Mouse (Mus musculus) gastrocnemius, adult 2 months (tissue): ENCODE data around the gene Daam2. TPM values are rescaled to one million over a fixed set of nuclear protein-coding genes. Genes with fewer than 3 reads are reported as not detected.
A peak's percentile ranks its signal among the peaks of the same experiment; 100 is the strongest.

Experiments
- DNase-seq: peaks from one replicate; pipeline ENCODE4 v3.0.0; 2022
- H3K27ac ChIP-seq: fragments of 200-600 bp; 2 replicates; pipeline ENCODE4 v1.8.1; 2022; ENCODE audit warnings: mild to moderate bottlenecking
- H3K4me3 ChIP-seq: fragments of 200-600 bp; 2 replicates; pipeline ENCODE4 v1.8.1; 2022; ENCODE audit warnings: mild to moderate bottlenecking, moderate library complexity
- CTCF ChIP-seq: fragments of 200-600 bp; IDR thresholded peaks from 2 replicates; pipeline ENCODE4 v1.8.1; 2022; ENCODE audit warnings: antibody characterized with exemption, mild to moderate bottlenecking, moderate library complexity
- intact Hi-C: fragments of 180-260 bp; cut with DNase I; formaldehyde crosslinking; loops from one replicate; pipeline ENCODE4 v1.15.1; 2025
- total RNA-seq, 2 experiments: library from RNA; stranded (reverse); gene quantifications; 2 replicates each; pipeline ENCODE4 v1.2.3; 2021

Gene Daam2
- total RNA-seq, 2 experiments from 2014 or later = 3.0 to 6.0 TPM

- DNase-seq = no peak
- Histone ChIP-seq H3K27ac (peak overlapping the region; percentile 43; the same call in 1 of the 2 replicates), H3K4me3 (no peak overlapping the region)
- intact Hi-C loops = no loop called here
- TF ChIP-seq CTCF = no peak
Measured at GRCm38 (mm10) chr17:49503246-49503900, 60.8 kb downstream of the Daam2 start.

GRCm38 (mm10) chr17:49500234-49500633 is 63.9 kb downstream of the Daam2 start:
- intact Hi-C loops = no loop called here
- TF ChIP-seq CTCF = no peak
- DNase-seq = no peak

GRCm38 (mm10) chr17:49499635-49500034 is 64.5 kb downstream of the Daam2 start:
- no peak overlapping the region for H3K4me3 ChIP-seq
- intact Hi-C loops = no loop called here
- no peak for TF ChIP-seq CTCF
- no peak for DNase-seq
- H3K27ac ChIP-seq = no peak overlapping the region

More at GRCm38 (mm10) chr17:49500234-49500633, 63.9 kb downstream of the Daam2 start:
- no peak overlapping the region for H3K27ac ChIP-seq
- no peak overlapping the region for H3K4me3 ChIP-seq

GRCm38 (mm10) chr17:49498169-49498568 is 66.0 kb downstream of the Daam2 start:
- no peak for DNase-seq
- no peak for TF ChIP-seq CTCF
- Histone ChIP-seq H3K4me3 (no peak overlapping the region), H3K27ac (no peak overlapping the region)
- intact Hi-C loops = no loop called here

GRCm38 (mm10) chr17:49493276-49493675 is 70.9 kb downstream of the Daam2 start:
- Histone ChIP-seq H3K4me3 (no peak overlapping the region), H3K27ac (no peak overlapping the region)
- intact Hi-C loops = no loop called here
- TF ChIP-seq CTCF = no peak
- DNase-seq = no peak

GRCm38 (mm10) chr17:49489098-49489497 is 75.0 kb downstream of the Daam2 start:
- peak overlapping the region; percentile 57 for H3K27ac ChIP-seq
- TF ChIP-seq CTCF = no peak
- intact Hi-C loops = no loop called here
- peak; percentile 74 for DNase-seq
- no peak overlapping the region for H3K4me3 ChIP-seq

- no peak overlapping the region for H3K4me3 ChIP-seq
- no peak for TF ChIP-seq CTCF
- intact Hi-C loops = no loop called here
- no peak overlapping the region for H3K27ac ChIP-seq
- DNase-seq = no peak
Measured at GRCm38 (mm10) chr17:49484435-49484834, 79.7 kb downstream of the Daam2 start.

GRCm38 (mm10) chr17:49481876-49482275 is 82.3 kb downstream of the Daam2 start:
- no peak overlapping the region for H3K4me3 ChIP-seq
- no peak for DNase-seq
- no peak overlapping the region for H3K27ac ChIP-seq
- intact Hi-C loops = no loop called here
- no peak for TF ChIP-seq CTCF

- intact Hi-C loops = loop anchor here (5.0 kb wide), 1 partner anchor 45 kb away; no protein-coding TSS in a partner anchor
- Histone ChIP-seq H3K4me3 (no peak overlapping the region), H3K27ac (no peak overlapping the region)
- no peak for DNase-seq
- no peak for TF ChIP-seq CTCF
Measured at GRCm38 (mm10) chr17:49477370-49477769, 86.8 kb downstream of the Daam2 start.

- no peak for DNase-seq
- intact Hi-C loops = loop anchor here (5.0 kb wide), 1 partner anchor 47 kb away; no protein-coding TSS in a partner anchor
Measured at GRCm38 (mm10) chr17:49475174-49475573, 89.0 kb downstream of the Daam2 start.

GRCm38 (mm10) chr17:49474051-49474450 is 90.1 kb downstream of the Daam2 start:
- DNase-seq = no peak
- TF ChIP-seq CTCF = no peak
- Histone ChIP-seq H3K27ac (peak overlapping the region; percentile 8; the same call in 1 of the 2 replicates), H3K4me3 (no peak overlapping the region)
- intact Hi-C loops = no loop called here

More at GRCm38 (mm10) chr17:49475174-49475573, 89.0 kb downstream of the Daam2 start:
- Histone ChIP-seq H3K27ac (no peak overlapping the region), H3K4me3 (no peak overlapping the region)
- no peak for TF ChIP-seq CTCF

- peak; percentile 44 for DNase-seq
- 0 out of 2 replicates have a peak overlapping the region, but pooled peaks have one; percentile 58 for H3K27ac ChIP-seq
- intact Hi-C loops = no loop called here
- TF ChIP-seq CTCF = no peak
- H3K4me3 ChIP-seq = no peak overlapping the region
Measured at GRCm38 (mm10) chr17:49472626-49473025, 91.5 kb downstream of the Daam2 start.

GRCm38 (mm10) chr17:49468223-49468622 is 95.9 kb downstream of the Daam2 start:
- DNase-seq = peak; percentile 82
- TF ChIP-seq CTCF = no peak; the same call in 1 of the 2 replicates
- intact Hi-C loops = loop anchor here (1.0 to 10.0 kb wide), 4 partner anchors 94 to 431 kb away; partner anchors contain the start of genes Daam2 and Kif6
- no peak overlapping the region for H3K27ac ChIP-seq
- no peak overlapping the region for H3K4me3 ChIP-seq
